Mouse (Mus musculus) B cell, adult (primary cell): ENCODE measurements around the gene Gramd1c. TPM values are rescaled to one million over a fixed set of nuclear protein-coding genes. Genes with fewer than 3 reads are reported as not detected.

ENCODE experiments used
- total RNA-seq: library from RNA; stranded (reverse); gene quantifications from 4 replicates; pipeline ENCODE4 v1.2.4, GENCODE M21; 2023; ENCODE audit not compliant: inconsistent age

The Gramd1c gene
- 1.7 to 2.8 TPM (median 2.2 TPM) in 4 replicates for total RNA-seq

GRCm38 (mm10) chr16:44063025-44063894 lies at the start of gene Gramd1c:
Gene Gramd1c, minus strand, starts transcription at chr16:44063345.

GRCm38 (mm10) chr16:43979328-43980109 lies 83.6 kb downstream of the Gramd1c start, which contains the start of gene Zdhhc23:
Gene Zdhhc23, minus strand, starts transcription at chr16:43979791.

Other genes with a start within 250 kb of the Gramd1c start
- gene Ccdc191, start 173.5 kb downstream of the Gramd1c start, total RNA-seq, result 7.1 to 14.6 TPM (median 8.0 TPM) in 4 replicates
- 43.8 to 68.8 TPM (median 57.3 TPM) in 4 replicates for gene Qtrt2, start 136.5 kb downstream of the Gramd1c start, total RNA-seq
- 11.3 to 13.9 TPM (median 13.2 TPM) in 4 replicates for gene Zdhhc23, start 83.6 kb downstream of the Gramd1c start, total RNA-seq
- gene Atp6v1a, start 76.4 kb upstream of the Gramd1c start, total RNA-seq, result 36.3 to 43.1 TPM (median 40.1 TPM) in 4 replicates
- 44.4 to 45.7 TPM (median 45.1 TPM) in 4 replicates for gene Naa50, start 76.5 kb upstream of the Gramd1c start, total RNA-seq
- gene Usf3, start 109.9 kb upstream of the Gramd1c start, total RNA-seq, result 45.7 to 62.6 TPM (median 51.8 TPM) in 4 replicates